Mouse (Mus musculus): ENCODE results near the gene Ski. TPM values are rescaled to one million over a fixed set of nuclear protein-coding genes. Genes with fewer than 3 reads are reported as not detected.

The Ski gene
- polyA plus RNA-seq, 2 experiments from 2014 or later, result 20.6 to 28.2 TPM

GRCm38 (mm10) chr4:155213752-155214054 is 8.7 kb downstream of the Ski start:
- ATAC-seq, result no peak

DNA sequence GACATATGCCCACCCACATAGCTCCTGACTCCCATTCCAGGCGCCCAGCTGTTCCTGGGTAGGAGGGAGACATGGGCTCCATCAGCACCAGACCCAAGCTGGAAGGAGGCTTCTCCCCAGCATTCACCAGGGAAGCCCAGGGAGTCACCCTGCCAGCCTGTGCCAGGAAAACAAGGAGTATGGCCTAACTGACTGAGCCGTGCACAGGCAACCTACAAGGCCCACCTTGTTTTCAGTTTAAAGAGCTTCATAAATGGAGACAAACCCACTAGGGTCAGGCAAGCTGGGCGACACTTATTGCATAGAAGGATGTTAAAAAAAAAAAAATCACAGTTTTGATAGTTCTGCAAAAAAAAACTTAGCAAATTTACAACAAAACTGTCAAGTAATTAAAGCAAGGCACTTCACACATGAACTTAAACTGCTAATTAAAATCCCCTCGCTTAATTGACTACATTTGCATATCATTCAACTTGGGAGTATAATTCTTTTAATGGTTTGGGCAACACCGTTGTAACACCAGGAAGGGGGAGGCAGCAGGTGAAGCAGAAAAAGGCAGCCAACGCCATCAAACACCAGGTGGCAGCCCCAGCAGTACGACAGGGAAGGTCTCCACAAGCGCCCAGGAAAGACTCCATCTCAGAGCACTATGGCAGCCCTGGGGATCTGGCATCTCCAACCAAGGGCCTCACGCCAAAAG is 9.2 kb downstream of the Ski start:
- no peak for ATAC-seq

GRCm38 (mm10) chr4:155209494-155209893 is 12.9 kb downstream of the Ski start:
- ATAC-seq, result peak; percentile 50

- ATAC-seq, result peak; percentile 67
Observed at GRCm38 (mm10) chr4:155209079-155209478, 13.3 kb downstream of the Ski start.

- ATAC-seq, result no peak
Observed at GRCm38 (mm10) chr4:155208613-155209012, 13.8 kb downstream of the Ski start.

- ATAC-seq, result peak; percentile 67
Observed at GRCm38 (mm10) chr4:155207841-155208240, 14.6 kb downstream of the Ski start.

DNA sequence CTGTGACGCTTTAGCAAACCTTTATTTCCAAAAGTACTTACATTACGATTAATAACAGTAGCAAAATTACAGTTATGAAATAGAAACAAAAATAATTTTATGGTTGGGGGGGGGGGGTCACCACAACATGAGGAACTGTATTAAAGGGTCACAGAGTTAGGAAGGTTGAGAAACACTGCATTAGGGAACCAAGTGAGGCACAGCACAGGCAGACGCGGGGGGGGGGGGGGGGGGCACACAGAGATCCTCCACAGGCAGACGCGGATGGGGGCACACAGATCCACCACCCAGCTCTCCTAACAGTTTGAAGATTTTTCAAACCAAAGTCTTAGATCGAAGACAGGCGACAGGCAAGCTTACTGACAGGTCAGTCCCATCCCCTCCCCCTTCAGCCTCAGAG is 15.9 kb downstream of the Ski start:
- no peak for ATAC-seq

DNA sequence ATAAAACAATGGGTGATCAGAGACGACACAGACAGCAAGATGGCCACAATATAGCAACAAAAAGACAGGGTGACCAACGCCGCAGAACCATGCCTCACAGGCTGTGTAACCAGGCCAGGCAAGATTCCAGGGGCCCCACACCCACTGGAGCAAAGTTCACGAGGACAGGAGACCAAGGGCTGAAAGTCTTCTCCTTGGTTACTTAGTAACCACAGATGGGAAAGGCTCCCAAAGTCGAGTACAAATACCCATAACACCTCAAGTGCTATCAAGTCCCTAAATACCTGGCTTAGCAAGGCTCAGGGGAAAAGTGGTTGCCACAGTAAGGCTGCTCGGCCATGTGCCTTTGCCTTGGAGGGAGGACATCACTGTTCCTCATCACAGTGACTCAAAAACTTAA is 16.5 kb downstream of the Ski start:
- no peak for ATAC-seq

DNA sequence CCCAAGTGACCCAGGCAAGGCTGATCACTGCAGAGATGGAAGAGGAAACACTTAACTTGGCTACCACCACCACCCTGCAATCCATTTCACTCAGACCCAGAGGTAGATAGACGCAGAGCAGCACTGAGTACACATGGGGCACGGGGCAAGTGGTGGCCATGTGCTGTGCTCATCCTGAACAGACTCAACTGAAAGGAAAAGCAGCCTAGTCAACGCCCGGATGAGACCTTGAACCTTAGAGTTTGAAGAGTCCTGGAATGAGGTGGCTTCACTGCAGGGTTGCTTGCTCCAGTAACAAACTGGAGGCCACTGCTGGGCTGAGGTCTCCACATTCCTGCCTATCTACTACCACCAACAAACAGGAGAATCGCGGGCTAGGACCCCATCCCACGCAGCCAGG is 20.6 kb downstream of the Ski start:
- no peak for ATAC-seq

DNA sequence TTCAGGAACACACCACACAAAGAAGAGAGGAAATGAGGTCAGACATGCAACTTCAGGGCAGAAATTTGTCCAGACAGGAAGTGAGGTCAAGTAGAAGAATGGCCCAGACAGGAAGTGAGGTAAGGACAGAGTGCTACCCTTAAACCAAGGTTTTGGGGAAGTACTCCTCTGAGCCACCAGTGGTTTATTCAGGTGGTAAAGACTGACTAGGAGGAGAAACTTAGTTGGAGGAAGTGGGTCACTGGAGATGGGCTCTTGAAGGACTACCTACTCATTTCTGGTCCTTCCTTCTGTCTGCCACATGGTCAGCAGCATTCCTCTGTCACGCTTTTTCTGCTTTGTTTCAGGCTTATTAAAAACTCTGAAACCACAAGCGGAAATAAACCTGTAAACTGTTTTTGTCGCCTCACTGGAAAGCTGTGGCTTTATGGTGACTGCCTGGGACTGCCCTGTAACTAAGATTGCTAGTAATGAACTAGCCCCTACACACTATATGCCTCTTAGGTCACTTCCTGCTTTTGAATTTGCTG is 21.5 kb downstream of the Ski start:
- peak; percentile 82 for ATAC-seq

- ATAC-seq, result peak; percentile 42
Observed at GRCm38 (mm10) chr4:155197726-155198125, 24.7 kb downstream of the Ski start.

DNA sequence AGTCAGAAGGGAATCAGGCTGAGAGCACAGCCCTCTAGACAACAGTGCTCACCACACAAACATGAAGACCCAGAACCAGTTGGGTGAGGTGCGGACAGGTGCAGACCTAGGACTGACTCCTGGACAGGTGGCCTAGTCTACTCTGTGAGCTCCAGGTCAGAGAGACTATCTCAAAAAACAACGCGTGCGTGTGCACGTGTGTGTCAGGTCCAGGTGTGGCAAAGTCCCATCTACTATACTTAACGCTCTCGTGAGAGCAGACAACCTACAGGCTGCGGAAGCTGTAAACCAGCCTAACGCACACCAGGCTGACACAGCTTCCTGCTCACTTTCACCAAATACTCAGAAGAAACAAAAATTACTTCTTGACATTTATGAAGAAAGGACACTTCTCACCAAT is 27.2 kb downstream of the Ski start:
- ATAC-seq, result peak; percentile 42

DNA sequence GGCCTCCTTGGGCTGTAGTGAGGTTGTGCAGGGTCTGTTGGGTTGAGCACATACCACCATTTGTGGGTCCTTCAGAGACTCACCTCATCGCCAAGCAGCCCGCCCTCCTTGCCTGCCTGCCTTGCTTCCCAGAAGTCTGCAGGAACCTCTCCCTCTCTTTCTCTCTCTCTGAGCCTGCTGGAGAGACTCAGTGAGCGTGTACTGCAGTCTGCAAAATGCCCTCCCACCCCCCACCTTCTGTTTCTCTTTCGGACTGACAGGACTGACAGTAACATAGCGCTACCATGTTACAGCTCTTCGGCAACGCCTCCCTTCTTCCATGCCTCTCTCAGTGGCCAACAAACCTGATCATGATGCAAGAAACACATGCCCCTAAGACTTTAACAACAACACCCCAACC is 32.1 kb downstream of the Ski start:
- no peak for ATAC-seq

DNA sequence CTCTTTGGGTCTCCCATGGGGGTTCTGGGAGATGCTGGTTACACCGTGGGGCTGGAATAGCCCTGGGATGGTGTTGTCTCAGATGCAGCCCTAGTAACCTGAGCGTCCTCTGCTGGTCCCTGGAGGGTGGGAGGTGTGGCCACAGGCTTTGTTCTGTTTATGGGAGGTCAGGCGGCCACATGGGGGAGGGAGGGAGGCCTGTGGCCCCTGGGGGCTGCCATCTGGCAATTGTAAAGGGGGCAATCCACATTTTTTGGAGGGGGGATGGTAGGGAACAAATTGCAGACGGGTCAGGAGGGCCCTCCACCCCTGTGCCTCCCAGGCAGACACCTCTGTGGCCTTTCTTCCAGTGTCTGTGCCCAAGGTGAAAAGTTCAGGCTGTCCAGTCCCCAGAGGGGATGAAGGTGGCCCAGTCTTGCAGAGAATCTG is 32.7 kb downstream of the Ski start:
- no peak for ATAC-seq

- ATAC-seq, result no peak
Observed at GRCm38 (mm10) chr4:155188803-155189202, 33.6 kb downstream of the Ski start.

GRCm38 (mm10) chr4:155188341-155188740 is 34.1 kb downstream of the Ski start:
- ATAC-seq, result no peak

DNA sequence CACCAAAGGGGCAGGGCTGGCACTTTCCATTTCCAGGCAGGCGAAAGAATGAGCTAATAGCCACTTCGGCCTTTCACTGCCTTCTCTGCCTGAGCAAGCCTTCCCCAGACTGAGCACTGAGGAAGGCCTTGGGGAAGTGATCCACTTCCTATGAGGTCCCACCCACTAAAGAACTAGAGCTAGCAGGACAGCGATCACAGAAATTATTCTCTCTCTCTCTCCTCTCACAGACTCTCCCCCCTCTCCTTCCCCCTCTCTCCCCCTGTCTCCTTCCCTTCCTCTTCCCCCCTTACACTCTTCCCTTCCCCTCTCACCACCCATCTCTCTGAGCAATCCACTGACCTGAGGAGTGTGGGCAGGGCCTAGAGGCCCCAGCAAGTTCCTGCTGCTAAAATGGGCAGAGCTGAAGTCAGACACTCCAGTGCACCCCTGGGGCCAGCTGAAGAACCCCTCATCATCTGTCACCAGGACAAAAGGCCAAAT is 35.2 kb downstream of the Ski start:
- ATAC-seq, result peak; percentile 56

DNA sequence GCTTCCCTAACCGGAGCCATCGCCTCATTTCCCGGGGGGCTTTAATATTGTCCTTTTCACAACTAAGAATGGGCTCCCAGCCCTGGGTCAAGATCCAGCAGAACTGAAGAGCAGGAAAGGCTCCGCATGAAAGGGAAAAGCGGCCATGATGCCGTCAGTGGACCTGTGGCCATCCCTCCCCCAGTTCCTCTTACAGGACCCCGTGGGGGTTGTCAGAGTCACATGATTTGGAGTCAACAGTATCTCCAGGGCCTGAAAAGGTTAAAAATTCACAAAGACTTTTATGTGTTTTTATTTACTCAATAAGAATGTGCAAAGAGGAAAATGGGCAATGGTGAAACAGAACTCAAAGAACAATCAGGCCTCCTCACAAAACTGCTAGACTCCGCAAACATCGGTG is 36.5 kb downstream of the Ski start:
- no peak for ATAC-seq

DNA sequence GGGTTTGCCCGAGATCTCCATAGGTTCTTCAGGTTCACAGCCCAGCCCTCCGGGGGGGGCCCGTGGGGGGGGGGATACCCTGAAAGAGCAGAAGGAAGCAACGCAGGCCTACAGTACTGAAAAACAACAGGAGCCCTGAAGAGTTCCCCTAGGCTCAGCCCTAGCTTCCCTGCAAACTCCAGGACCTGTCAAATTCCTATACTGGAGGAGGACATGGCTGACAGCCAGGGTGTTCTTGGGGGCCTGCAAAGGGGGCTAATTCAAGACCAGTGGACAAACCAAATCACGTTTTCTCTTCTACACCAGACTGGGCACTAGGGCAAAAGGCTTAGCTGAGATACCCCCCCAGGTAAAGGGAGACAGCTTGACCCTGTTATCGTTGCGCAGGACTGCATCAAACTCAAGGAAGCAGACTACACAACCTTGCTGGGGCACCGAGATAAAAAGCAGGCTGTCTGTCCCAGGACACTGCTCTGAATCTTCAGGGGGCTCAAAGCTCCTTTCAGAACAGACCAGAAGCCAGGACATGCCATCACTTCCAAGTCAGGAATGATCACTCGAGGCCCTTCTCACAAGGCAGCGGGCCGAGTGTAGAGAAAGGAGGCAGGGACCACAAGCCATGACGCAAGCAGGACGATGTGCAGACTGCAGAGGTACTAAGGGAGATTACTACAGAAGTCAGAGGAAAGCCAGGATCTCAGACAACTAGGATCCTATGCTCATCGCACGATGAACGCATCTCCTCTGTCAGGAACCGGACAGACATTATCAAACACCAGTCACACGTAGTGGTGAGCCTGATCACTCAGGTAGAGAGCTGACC is 37.9 kb downstream of the Ski start:
- no peak for ATAC-seq

- ATAC-seq, result no peak
Observed at GRCm38 (mm10) chr4:155183201-155183600, 39.2 kb downstream of the Ski start.

DNA sequence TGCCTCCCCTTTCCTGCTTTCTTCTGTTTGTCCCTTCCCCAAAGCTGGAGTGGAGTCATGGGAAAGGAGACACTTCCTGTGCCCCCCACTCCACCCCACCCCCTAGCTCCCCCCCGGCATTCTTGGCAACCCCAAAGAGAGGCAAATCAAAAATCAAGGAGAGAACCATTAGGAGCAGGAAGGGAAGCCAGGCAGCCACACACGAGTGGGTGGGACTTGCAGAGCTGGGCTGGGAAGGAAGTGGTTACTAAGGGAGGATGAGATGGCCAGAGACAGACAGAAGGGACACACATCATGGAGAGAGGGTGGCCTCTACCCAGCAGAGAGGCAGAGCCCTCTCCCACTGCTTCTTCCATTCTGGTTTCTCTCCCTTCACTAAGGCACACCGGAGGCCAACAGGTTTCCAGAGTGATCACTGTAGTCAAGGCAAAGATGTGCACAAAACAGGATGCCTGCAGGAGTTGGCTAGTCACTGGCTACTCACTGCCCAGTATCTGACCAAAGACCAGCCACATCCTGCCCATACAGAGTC is 43.3 kb downstream of the Ski start:
- peak; percentile 24 for ATAC-seq

GRCm38 (mm10) chr4:155178274-155178673 is 44.1 kb downstream of the Ski start:
- ATAC-seq, result peak; percentile 90

DNA sequence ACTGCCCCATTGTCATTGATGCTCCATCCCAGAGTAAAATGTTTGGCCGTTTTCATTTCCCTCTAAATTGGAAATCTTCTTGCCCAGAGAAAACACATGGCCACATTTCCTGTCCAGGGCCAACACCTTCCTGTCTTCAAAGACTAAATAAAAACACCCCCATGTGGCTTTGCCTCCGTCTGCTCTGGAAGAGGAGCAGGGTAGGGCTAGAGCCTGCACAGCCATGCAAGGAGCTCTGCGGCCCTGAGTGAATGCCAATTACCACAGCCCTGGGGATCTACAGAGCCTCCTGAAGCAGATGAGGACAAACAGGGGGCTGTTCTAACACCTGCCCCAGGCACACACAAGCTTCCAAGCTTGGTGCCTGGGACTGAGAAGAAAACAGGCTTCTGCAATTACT is 46.2 kb downstream of the Ski start:
- no peak for ATAC-seq

Measured in CD4-positive, CD25-positive, alpha-beta regulatory T cell, adult 4 months (primary cell).